Mouse (Mus musculus) layer of hippocampus, postnatal 25 days (tissue): Measurements from ENCODE around the gene Smarca2. TPM values are rescaled to one million over a fixed set of nuclear protein-coding genes. Genes with fewer than 3 reads are reported as not detected.

Experiments
- DNase-seq, 2 experiments: peaks; one replicate each; pipeline ENCODE4 v3.0.0; 2022; ENCODE audit warnings: mixed read lengths in 2 of 2, low spot score in 1 of 2; ENCODE audit errors: extremely low spot score in 1 of 2
- total RNA-seq, 2 experiments: library from RNA; stranded (reverse); gene quantifications; 2 replicates each; pipeline ENCODE4 v1.2.3; 2021

Smarca2 gene
- total RNA-seq, 2 experiments from 2014 or later = 178 to 184 TPM

DNA sequence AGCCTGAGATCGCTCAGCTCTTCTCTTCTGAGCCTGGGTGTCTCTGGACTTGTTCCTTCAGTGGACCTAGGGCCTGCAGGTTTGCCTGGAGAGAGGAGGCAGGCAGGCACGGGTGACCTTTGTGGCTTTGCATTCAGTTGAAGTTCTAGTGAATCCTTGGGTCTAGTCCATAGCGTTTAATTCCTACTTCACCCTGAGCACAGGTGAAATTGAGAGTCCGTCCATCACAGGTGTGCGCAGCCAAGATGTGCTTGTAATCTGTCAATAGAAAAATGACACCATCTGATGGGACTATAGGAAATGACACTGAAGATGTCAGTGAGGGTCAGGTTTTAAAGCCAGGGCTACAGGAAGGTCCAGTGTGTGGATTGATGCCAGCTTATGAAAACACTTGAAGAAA lies 164.0 kb downstream of the Smarca2 start:
- DNase-seq = no peak

DNA sequence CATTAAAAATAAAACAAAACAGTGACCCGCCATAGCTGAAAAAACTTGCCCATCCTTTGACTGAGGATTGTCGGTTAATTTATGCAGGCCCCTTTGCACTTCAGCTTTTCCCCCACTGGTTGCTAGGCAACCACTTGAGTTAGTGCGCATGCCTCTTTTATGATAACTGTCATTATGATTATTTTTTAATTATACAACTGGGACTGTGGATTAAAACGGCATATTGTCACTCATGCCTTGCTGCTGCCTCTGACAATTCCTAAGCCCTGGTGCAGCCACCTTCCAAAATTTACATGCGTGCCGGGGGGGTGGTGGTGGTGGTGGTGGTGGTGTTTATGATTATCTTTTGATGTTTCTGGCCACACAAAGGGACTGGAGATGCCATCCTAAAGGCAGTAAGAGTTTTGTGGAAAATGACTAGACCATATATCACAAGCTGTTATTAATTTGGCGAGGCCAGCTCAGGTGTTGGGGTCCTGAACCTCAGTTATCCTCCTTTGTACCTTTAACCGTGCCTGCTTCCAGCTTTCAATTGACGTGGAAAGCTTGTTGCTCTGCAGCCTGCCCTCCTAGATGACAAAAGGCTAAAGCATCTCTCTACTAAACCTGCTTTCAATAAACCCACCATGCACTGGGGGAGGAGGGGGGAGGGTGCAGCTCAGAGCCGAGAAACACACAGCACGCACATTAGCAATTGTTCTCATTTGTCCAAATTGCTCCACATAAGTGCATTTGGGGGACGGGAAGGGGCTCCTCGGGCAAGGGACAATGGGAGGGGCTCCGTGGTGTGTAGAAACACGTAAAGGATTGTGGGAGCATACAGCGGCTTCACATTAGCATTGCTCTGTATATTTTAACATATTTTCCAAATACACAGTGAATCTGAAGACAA lies 165.0 kb downstream of the Smarca2 start:
- DNase-seq = no peak

DNA sequence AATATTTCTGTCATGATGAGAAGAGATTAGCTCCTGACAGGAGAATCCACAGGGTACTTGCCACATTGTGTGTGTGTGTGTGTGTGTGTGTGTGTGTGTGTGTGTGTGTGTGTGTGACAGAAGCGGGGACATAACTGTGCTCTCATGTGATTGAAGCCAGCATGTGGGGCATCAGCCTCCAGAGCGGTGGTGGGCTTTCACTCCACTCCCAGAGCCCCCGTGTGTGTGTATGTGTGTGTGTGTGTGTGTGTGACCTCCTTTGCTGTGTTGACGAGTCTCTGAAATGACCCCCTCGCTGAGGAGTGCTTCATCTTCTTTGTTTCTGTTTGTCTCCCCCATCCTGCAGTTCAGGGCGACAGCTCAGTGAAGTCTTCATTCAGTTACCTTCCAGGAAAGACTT lies 165.7 kb downstream of the Smarca2 start:
- no peak for DNase-seq

DNA sequence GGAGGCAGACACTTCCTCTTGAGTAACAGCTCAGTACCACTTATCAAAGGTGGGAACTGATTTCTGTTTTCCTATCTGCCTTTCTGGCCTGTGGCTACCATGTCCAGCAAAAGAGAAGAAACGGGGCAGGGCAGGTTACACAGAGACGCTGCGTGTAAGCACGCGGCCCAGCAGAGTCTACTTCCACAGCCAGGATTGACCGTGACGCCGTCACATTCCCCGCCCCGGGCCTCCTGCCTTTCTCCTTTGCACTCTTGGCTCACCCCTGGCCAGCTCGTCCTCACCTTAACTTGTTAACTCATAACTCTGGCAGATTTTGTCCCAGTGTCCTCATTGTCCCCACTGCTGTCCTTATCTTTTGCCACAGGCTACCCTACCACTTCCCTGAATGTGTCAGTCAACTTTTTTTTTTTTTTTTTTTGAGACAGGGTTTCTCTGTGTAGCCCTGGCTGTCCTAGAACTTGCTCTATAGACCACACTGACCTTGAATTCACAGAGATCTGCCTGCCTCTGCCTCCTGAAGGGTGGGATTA lies 167.3 kb downstream of the Smarca2 start:
- DNase-seq = no peak

DNA sequence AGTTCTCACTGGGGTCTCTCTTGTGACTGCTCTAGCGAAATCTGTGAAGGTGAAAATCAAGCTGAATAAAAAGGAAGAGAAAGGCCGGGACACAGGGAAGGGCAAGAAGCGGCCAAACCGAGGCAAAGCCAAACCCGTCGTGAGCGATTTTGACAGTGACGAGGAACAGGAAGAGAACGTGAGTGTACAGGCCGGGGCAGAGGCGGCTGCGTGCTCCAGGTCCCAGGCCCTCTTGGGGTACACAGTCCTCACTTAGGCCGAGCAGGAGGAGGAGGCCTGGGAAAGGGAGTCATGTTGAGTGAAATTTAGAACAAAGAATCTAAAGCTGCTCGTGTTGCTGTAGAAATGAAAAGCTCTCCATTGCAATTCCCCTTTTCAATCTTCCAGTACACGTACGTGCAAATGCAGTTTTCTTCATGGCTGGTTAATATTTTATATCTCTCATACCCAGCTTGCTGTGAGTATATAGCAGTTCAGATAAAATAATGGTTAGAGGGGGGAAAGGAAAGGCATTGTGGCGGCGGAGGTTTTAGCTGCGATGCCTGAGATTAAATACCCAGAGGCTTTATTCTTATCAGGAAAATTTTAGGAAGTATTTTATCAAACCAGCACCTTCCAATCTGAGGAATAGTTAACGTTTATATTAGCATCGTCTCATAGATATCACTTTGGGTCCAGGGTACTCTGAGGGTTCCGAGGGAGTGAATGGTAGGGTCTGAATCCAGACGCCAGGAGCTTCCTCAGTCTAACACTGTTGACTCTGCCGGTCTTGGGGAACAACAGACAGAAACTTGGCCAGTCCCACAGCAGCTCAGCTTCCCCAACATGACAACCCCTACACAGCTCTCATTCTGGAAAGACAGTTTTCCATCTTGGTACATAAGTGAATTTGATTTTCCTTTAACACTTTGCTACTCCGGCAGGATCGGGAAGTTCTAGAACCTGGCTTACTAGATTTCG lies 171.5 kb downstream of the Smarca2 start:
- no peak for DNase-seq

DNA sequence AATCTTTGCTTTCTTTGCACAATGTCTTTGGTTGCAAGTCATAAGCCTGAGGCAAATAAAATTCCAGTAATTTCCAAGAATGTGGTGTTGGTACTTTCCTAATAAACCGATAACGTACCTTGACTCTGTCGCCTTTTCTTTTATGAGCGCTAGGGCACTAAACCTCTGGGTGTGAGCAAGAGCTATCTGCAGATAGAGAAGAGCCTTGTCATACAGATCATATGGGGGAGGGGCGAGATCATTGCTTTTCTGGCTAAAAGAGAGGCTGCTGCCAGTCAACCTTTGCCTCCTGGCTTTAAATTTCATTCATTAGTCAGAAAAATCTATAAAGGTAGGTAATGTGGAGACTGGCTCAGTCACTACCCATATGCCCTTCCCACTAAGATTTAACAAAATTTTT lies 173.3 kb downstream of the Smarca2 start:
- no peak for DNase-seq

DNA sequence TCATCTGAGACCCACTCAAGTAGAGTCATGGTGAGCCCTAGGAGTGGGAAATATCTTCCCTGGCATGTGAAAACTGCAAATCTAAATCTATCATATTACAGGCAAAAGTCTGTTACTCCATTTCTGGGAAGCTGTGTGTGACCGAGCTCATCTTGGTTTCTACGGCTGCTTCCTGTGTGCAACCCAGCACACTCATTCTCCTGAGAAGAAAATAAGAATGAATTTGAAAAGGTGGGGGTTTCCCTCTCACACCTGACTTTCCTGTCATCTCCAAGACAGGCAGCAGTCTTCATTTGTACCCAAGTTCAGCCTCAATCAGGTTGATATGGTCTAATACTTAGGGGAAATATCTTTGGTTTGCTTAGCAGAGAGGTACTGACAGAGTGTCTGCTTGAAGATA lies 176.4 kb downstream of the Smarca2 start:
- DNase-seq = no peak

DNA sequence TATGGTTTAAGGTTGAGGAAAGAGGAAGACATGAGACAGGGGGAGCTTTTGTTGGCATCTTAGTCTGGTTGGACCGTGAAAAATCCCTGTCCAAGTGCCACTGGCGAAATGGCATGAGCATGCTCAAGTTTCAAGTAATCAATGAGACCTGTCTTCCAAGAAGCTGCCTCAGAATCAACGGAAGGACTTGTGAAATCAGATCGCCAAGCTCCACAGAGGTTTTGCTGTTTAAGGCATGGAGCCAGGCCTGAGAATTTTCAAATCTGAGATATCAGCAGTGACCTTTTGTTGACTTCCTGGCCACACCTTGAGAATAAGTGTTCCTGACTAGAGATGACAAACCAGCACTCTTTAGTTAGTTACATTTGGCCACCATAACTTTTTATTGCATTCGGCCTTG lies 183.6 kb downstream of the Smarca2 start:
- no peak for DNase-seq

DNA sequence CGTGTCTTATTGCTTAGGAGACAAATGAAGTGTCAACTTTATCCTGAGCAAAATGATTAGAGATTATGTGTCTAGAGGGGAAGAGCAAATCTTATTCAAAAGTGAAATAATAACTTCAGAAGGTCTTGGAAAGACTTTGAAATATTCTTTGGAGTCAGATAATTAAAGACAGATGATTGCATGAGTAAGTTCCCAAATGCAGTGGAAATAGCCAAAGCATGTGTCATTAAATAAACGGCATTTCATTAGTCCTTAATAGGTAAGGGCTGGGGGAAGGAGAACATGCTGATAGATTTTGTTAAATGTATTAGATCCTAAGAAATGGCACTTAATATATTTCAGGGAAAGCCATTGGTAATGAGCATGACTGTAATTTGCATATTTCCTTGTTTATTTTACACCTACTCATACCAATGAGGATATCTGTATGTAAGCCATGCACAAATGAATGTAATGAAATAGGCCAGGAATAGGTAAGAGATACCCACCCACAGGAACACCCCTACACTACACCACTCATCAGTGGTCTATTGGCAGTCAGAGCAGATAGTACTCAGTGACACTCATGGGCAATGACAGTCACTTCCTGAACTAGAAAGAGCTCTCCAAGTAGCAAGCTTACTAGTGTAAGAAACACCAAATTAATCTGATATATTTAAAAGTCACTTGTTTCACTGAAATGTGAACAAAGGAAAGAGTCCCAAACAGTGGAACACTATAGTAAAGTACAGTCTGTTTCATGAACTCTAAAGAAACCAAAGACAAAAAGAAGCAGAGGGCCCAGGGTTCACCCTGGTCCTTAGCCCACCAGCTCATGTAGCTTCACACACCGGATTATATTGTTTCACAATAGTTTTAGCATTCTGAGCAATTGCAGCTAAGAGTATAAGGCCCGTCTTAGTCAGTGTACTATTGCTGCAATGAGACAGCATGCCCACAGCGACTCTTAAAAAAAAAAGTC lies 185.8 kb downstream of the Smarca2 start:
- DNase-seq = no peak

DNA sequence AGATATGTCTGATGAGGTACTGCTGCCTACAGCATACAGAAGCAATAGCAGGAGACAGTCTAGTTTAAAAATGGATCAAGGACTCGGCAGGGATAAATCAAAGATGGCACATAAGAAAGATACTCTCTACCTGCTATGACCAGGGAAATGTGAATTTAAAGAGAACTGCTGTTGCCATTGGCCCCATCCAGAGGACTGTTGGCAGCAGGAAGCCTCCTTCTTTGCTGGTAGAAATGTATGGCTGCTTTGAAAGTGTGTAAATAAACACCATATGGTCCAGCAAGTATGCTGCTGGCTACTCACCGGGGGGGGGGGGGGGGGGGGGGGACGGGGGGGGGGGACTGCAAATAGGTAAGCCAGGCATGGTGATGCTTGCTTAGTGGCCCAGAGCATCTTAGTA lies 189.5 kb downstream of the Smarca2 start:
- no peak for DNase-seq

DNA sequence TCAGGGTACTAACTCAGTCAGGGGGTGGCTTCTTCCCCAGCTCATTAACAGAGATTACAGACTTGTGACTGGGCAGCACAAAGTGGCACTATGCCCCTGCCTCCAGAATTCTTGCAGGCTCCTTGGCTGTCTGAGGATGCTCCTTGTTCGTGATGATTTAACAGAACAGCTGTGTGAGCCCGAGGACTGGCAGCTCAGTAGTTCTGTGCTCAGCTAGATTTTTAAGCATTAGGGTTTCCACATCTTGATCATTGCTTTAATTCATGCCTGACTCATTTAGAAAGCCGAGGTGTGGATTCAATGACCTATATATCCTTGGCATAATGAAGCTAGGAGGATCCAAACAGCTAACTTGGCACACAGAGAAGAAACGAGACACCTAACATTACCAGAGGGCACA lies 191.2 kb downstream of the Smarca2 start:
- DNase-seq = no peak

DNA sequence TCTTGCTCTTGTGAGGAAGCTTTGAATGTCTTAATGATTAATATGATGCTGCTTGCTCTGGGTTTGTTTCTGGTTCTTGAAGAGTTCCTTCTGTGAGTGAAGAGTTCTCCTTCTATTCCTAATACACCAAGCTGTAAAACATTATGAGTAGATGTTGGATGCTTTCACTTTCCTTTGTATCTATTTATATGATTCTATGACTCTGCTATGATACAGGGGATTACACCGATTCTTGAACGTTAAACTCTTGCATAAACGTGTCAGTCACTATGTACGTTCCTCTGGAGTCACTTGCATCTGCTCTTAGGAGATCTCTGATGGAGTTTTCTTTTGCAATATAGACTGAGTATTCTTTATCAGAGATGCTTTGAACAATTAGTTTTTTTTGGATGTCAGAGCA lies 199.6 kb downstream of the Smarca2 start:
- no peak for DNase-seq

DNA sequence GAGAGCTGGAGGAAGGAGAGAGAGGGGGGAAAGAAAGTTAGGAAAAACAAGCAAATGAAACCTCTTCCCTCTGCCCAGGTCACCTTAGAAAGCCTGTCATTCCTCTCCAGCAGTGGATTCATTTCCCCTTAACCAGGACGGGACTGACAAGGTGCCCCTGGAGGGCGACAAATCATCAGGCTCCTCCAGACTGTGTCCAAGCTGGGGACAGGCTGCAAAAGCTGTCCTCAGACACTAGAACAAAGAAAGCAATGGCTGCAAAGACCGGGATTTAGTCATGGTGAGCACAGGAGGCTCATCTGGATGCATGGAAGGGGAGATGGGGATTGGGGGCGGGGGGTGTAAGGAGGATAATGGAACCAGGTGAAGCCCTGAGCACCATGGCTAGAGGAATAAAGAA lies 209.8 kb downstream of the Smarca2 start:
- no peak for DNase-seq

DNA sequence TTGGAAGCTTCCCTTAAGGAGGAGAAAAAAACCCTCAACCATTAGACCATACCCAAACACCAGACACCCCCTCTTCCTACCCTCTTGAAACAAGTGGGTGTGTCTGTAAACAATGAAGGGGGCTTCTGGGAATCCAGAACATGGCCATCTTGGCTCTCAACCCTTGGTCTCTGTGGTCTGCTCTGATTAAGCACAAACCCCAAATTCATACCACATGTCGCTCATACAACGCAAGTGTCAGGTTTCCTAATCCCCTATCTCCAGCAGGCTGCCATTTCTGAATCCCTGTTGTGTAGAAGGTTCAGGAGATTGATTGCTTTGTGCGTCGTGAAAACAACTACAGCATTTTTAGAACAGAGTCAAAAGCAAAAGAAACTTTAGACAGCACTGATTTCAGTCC lies 213.1 kb downstream of the Smarca2 start:
- no peak for DNase-seq
